Mouse (Mus musculus) adrenal gland (tissue): ENCODE measurements around the gene Taar3.

ENCODE experiments used
- intact Hi-C: fragments of 180-260 bp; cut with DNase I; formaldehyde crosslinking; loops from one replicate; pipeline ENCODE4 v1.15.1; 2025

Taar3 gene

GRCm38 (mm10) chr10:23999639-24000038, 50.3 kb downstream of the Taar3 start, which contains the start of gene Taar7b:
Gene Taar7b, plus strand, starts transcription at chr10:23999939.
- intact Hi-C loops: no loop called here
